ENCODE assay signal across 8 mouse cellular contexts in the genomic region with DNA sequence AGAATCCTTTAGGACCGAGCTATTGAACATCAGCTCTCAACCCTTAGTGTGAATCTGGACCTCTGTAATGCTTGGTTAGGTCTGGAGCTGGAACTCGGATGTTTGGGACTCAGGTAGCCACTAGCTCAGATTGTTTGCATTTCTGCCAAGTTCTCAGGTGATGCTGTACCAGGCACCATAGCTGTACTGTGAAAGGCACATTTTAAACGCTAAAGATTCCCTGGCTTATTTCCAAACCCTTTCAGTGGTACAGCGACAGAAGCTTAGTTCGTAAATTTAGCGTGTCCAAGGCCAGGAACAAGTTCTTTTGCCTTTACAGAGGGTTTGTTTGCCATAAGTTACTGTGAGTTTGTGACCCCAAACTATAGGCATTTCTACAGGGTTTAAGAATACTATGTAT. TPM values are rescaled to one million over a fixed set of nuclear protein-coding genes. Genes with fewer than 3 reads are reported as not detected.
DNase-seq lines count a peak whose midpoint lies in the region; ATAC-seq and TF ChIP-seq lines count a peak whose summit lies in the region.

No protein-coding gene starts in this region.

- TF ChIP-seq EP300 in liver, postnatal 0 days (IDR thresholded peaks at IDR 0.05; ENCODE audit: low read depth): no peak

- no peak for DNase-seq in heart, embryonic 10.5 days (ENCODE audit: low spot score)
- no peak for DNase-seq in heart, adult 8-10 months (ENCODE audit: low spot score)
- DNase-seq in ES-E14 (ENCODE audit: low read depth, low spot score): no peak
- DNase-seq in liver, postnatal 0 days: no peak
- DNase-seq in thymus, postnatal 0 days (ENCODE audit: low spot score): no peak
- no peak for DNase-seq in ovary, postnatal 10 days (ENCODE audit: low spot score)
- no peak for DNase-seq in right cerebral cortex, postnatal 36 days (ENCODE audit: low spot score in 2 of 2)

- no peaks in the 10 kb centered on the region for H3K36me3 ChIP-seq in heart, embryonic 10.5 days
- no peaks in the 10 kb centered on the region for H3K36me3 ChIP-seq in ES-E14 (ENCODE audit: control insufficient read depth, insufficient read depth, low read length, poor library complexity, severe bottlenecking)
- H3K36me3 ChIP-seq in heart, embryonic 16.5 days (ENCODE audit: control insufficient read depth, insufficient read depth): no peaks in the 10 kb centered on the region
- H3K36me3 ChIP-seq in liver, postnatal 0 days (replicated peaks; ENCODE audit: insufficient read depth, low read length): no peaks in the 10 kb centered on the region

- no peak for ATAC-seq in heart, embryonic 16.5 days (replicated peaks; ENCODE audit: extremely low read depth, insufficient read depth, low FRiP score)
- ATAC-seq in liver, postnatal 0 days: no peak

- no peaks in the 10 kb centered on the region for H3K9me3 ChIP-seq in heart, embryonic 10.5 days
- no peaks in the 10 kb centered on the region for H3K9me3 ChIP-seq in ES-E14 (ENCODE audit: control insufficient read depth, insufficient read depth, low read depth, low read length)
- H3K9me3 ChIP-seq in heart, embryonic 16.5 days (replicated peaks; ENCODE audit: control insufficient read depth, low read length): no peaks in the 10 kb centered on the region
- no peaks in the 10 kb centered on the region for H3K9me3 ChIP-seq in liver, postnatal 0 days (ENCODE audit: low read length)

- no peaks in the 10 kb centered on the region for H3K27me3 ChIP-seq in heart, embryonic 10.5 days (ENCODE audit: insufficient read depth, poor library complexity, severe bottlenecking)
- H3K27me3 ChIP-seq in heart, embryonic 16.5 days (ENCODE audit: control insufficient read depth, insufficient read depth, low read length): no peaks in the 10 kb centered on the region
- no peaks in the 10 kb centered on the region for H3K27me3 ChIP-seq in liver, postnatal 0 days (ENCODE audit: insufficient read depth, low read length)

- in situ Hi-C loops in ES-E14 (cut with MboI; ENCODE audit: low sequenced_read_pairs in 2 of 2, unreplicated experiment in 2 of 2): no loop called here

- H3K27ac ChIP-seq in heart, embryonic 10.5 days: no peak overlapping the region
- no peak overlapping the region for H3K27ac ChIP-seq in ES-E14 (ENCODE audit: insufficient read depth, low read depth, low read length, poor library complexity, severe bottlenecking)
- H3K27ac ChIP-seq in heart, embryonic 16.5 days (ENCODE audit: low read length): no peak overlapping the region
- H3K27ac ChIP-seq in liver, postnatal 0 days (ENCODE audit: low read depth): no peak overlapping the region

- H3K4me3 ChIP-seq in heart, embryonic 10.5 days: peak overlapping the region; percentile 85
- peak overlapping the region; percentile 67 to 78; a peak in 3 of 4 replicates for H3K4me3 ChIP-seq in ES-E14 (ENCODE audit: insufficient read depth in 1 of 2, low read depth in 1 of 2, low read length in 2 of 2, poor library complexity in 1 of 2, severe bottlenecking in 1 of 2)
- H3K4me3 ChIP-seq in heart, embryonic 16.5 days (ENCODE audit: low read length): peak overlapping the region; percentile 91; the same call in 1 of the 2 replicates
- H3K4me3 ChIP-seq in liver, postnatal 0 days (ENCODE audit: low read depth, low read length): no peak overlapping the region

- H3K9ac ChIP-seq in ES-E14 (ENCODE audit: insufficient read depth, low read depth, low read length, poor library complexity, severe bottlenecking): no peak overlapping the region
- H3K9ac ChIP-seq in heart, embryonic 16.5 days (ENCODE audit: low read length): peak overlapping the region; percentile 95
- no peak overlapping the region for H3K9ac ChIP-seq in liver, postnatal 0 days (replicated peaks)

- peak overlapping the region; percentile 91 for H3K4me2 ChIP-seq in heart, embryonic 16.5 days (ENCODE audit: low read depth, low read length)
- 0 out of 2 replicates have a peak overlapping the region, but pooled peaks have one; percentile 92 for H3K4me2 ChIP-seq in liver, postnatal 0 days (ENCODE audit: low read depth, low read length)

- 48% methylated on average over 6 of the region's 6 CpGs for WGBS in heart, embryonic 10.5 days
- 38% methylated on average over 6 of the region's 6 CpGs for WGBS in heart, embryonic 16.5 days
- WGBS in liver, postnatal 0 days (ENCODE audit: insufficient replicate concordance): 44% methylated on average over 6 of the region's 6 CpGs

- H3K4me1 ChIP-seq in heart, embryonic 10.5 days: peaks cover 7% of the 10 kb centered on the region; the same call in 1 of the 2 replicates
- peaks cover 11 to 22% of the 10 kb centered on the region in 2 experiments for H3K4me1 ChIP-seq in ES-E14 (ENCODE audit: control insufficient read depth in 2 of 2, insufficient read depth in 2 of 2, low read length in 2 of 2, poor library complexity in 1 of 2)
- H3K4me1 ChIP-seq in heart, embryonic 16.5 days (ENCODE audit: control insufficient read depth, insufficient read depth, low read length): peaks cover 2% of the 10 kb centered on the region; the same call in 1 of the 2 replicates
- peaks cover 11% of the 10 kb centered on the region for H3K4me1 ChIP-seq in liver, postnatal 0 days (ENCODE audit: insufficient read depth)

- no peak for TF ChIP-seq CTCF in liver, postnatal 0 days (IDR thresholded peaks at IDR 0.05; ENCODE audit: low read depth)

TF ChIP-seq in ES-E14, 5 proteins besides CTCF, POLR2A, EP300 and RAD21:
- no peak for TF ChIP-seq HCFC1 (IDR thresholded peaks at IDR 0.05; ENCODE audit: borderline replicate concordance, insufficient read depth, low read length)
- TF ChIP-seq MAFK (IDR thresholded peaks at IDR 0.05; ENCODE audit: insufficient read depth, low read depth, low read length): no peak
- no peak for TF ChIP-seq ZNF384 (IDR thresholded peaks at IDR 0.05; ENCODE audit: low read depth, low read length)
- no peak for TF ChIP-seq CHD2 (IDR thresholded peaks at IDR 0.05; ENCODE audit: low read depth, low read length)
- no peak for TF ChIP-seq ZC3H11A (IDR thresholded peaks at IDR 0.05; ENCODE audit: borderline replicate concordance, low read depth, low read length)

RNA-seq across cellular contexts. Expression of gene Gpd2, which starts 0.4 kb away (rescaled TPM):
- 18.6 and 22.3 TPM in 2 replicates for polyA plus RNA-seq in heart, embryonic 10.5 days (2016; fragmentation: Nextera tagmentation; extraction: Ambion mirVana)
- 10 to 100 TPM; 14.4 to 17.9 (median 15.3) TPM for total RNA-seq in heart, adult 8-10 months (2022)
- total RNA-seq in ES-E14 (2012; rRNA removed): 56.2 and 71.4 TPM in 2 replicates
- 13.4 and 13.7 TPM in 2 replicates for polyA plus RNA-seq in heart, embryonic 16.5 days (2015; fragmentation: Nextera tagmentation; extraction: Ambion mirVana)
- polyA plus RNA-seq in liver, postnatal 0 days (2015; fragmentation: Nextera tagmentation; extraction: Ambion mirVana): 20.4 and 29.7 TPM in 2 replicates
- 24.2 and 24.5 TPM in 2 replicates for polyA plus RNA-seq in thymus, postnatal 0 days (2015; fragmentation: Nextera tagmentation; extraction: Ambion mirVana)
